22 mouse cellular contexts compared by ENCODE assay signal in genomic region chr19:25392135-25392534, GRCm38 (mm10).
DNase-seq lines count a peak whose midpoint lies in the region; ATAC-seq and TF ChIP-seq lines count a peak whose summit lies in the region.
"Had no signal": no experiment of that assay in that cellular context is flagged by ENCODE, and none has a peak within 500 bp of the region (broad histone marks: within the 10 kb centered on the region; RNA-seq: fewer than 3 reads in every experiment).

No protein-coding gene starts in this region.

- no peak for TF ChIP-seq EP300 in lung, postnatal 0 days (IDR thresholded peaks at IDR 0.05)

- no peak overlapping the region for H3K9ac ChIP-seq in heart, embryonic 12.5 days
- H3K9ac ChIP-seq in lung, postnatal 0 days (replicated peaks; ENCODE audit: low read depth), result no peak overlapping the region
- H3K9ac ChIP-seq in kidney, embryonic 16.5 days (replicated peaks; ENCODE audit: low read length), result no peak overlapping the region
- H3K9ac ChIP-seq: embryonic facial prominence, embryonic 12.5 days; forebrain, embryonic 12.5 days; forebrain, postnatal 0 days; hindbrain, embryonic 15.5 days had no signal

- H3K4me2 ChIP-seq in heart, embryonic 12.5 days, result no peak overlapping the region
- no peak overlapping the region for H3K4me2 ChIP-seq in lung, postnatal 0 days (replicated peaks; ENCODE audit: low read depth, low read length)
- H3K4me2 ChIP-seq in kidney, embryonic 16.5 days (replicated peaks; ENCODE audit: low read depth, low read length), result no peak overlapping the region
- H3K4me2 ChIP-seq: embryonic facial prominence, embryonic 12.5 days; forebrain, embryonic 12.5 days; heart, embryonic 11.5 days; hindbrain, embryonic 15.5 days had no signal

- no peak for TF ChIP-seq CTCF in lung, postnatal 0 days (IDR thresholded peaks at IDR 0.05)
- no peak for TF ChIP-seq CTCF in E14TG2a.4 (conservative IDR thresholded peaks at IDR 0.05; ENCODE audit: low read length)

- ATAC-seq in heart, embryonic 12.5 days (ENCODE audit: insufficient number of reproducible peaks, low FRiP score), result no peak
- peak; percentile 65; the same call in 1 of the 2 replicates for ATAC-seq in lung, postnatal 0 days
- no peak for ATAC-seq in kidney, embryonic 16.5 days (ENCODE audit: low FRiP score, low TSS enrichment)
- ATAC-seq: activated CD4-positive, CD25-positive, alpha-beta regulatory T cell, adult 4 months; forebrain, postnatal 0 days had no signal

- no peaks in the 10 kb centered on the region for H3K27me3 ChIP-seq in heart, embryonic 12.5 days (replicated peaks)
- H3K27me3 ChIP-seq in lung, postnatal 0 days (replicated peaks; ENCODE audit: insufficient read depth, low read length), result no peaks in the 10 kb centered on the region
- no peaks in the 10 kb centered on the region for H3K27me3 ChIP-seq in E14TG2a.4 (ENCODE audit: insufficient read depth, low read length)
- H3K27me3 ChIP-seq in kidney, embryonic 16.5 days (ENCODE audit: insufficient read depth, low read length), result no peaks in the 10 kb centered on the region
- H3K27me3 ChIP-seq: embryonic facial prominence, embryonic 12.5 days; forebrain, embryonic 12.5 days; hindbrain, embryonic 15.5 days had no signal

- H3K9me3 ChIP-seq in heart, embryonic 12.5 days (replicated peaks), result 0 out of 2 replicates have a peak, but pooled peaks cover 4% of the 10 kb centered on the region
- H3K9me3 ChIP-seq in lung, postnatal 0 days (ENCODE audit: low read length), result no peaks in the 10 kb centered on the region
- H3K9me3 ChIP-seq in E14TG2a.4 (ENCODE audit: low read length), result no peaks in the 10 kb centered on the region
- no peaks in the 10 kb centered on the region; the same call in 1 of the 2 replicates for H3K9me3 ChIP-seq in kidney, embryonic 16.5 days (ENCODE audit: low read length)
- H3K9me3 ChIP-seq: embryonic facial prominence, embryonic 12.5 days; forebrain, embryonic 12.5 days; hindbrain, embryonic 15.5 days had no signal

- H3K36me3 ChIP-seq in heart, embryonic 12.5 days, result peaks cover 19% of the 10 kb centered on the region
- no peaks in the 10 kb centered on the region for H3K36me3 ChIP-seq in lung, postnatal 0 days (ENCODE audit: insufficient read depth, low read length)
- H3K36me3 ChIP-seq in E14TG2a.4 (ENCODE audit: insufficient read depth, low read length), result no peaks in the 10 kb centered on the region
- H3K36me3 ChIP-seq in kidney, embryonic 16.5 days (ENCODE audit: insufficient read depth, low read length), result peaks cover 3% of the 10 kb centered on the region; the same call in 1 of the 2 replicates
- H3K36me3 ChIP-seq: embryonic facial prominence, embryonic 12.5 days; forebrain, embryonic 12.5 days; hindbrain, embryonic 15.5 days had no signal

- H3K27ac ChIP-seq in heart, embryonic 12.5 days (ENCODE audit: poor library complexity, severe bottlenecking), result 0 out of 2 replicates have a peak overlapping the region, but pooled peaks have one; percentile 37
- no peak overlapping the region for H3K27ac ChIP-seq in lung, postnatal 0 days (ENCODE audit: low read length)
- no peak overlapping the region for H3K27ac ChIP-seq in kidney, embryonic 16.5 days (ENCODE audit: low read length)
- H3K27ac ChIP-seq: embryonic facial prominence, embryonic 12.5 days; forebrain, embryonic 12.5 days; heart, adult 2 months; hindbrain, embryonic 15.5 days had no signal

- H3K4me1 ChIP-seq in heart, embryonic 12.5 days (replicated peaks), result peaks cover 53% of the 10 kb centered on the region
- H3K4me1 ChIP-seq in lung, postnatal 0 days (ENCODE audit: insufficient read depth, low read depth, low read length), result no peaks in the 10 kb centered on the region
- H3K4me1 ChIP-seq in E14TG2a.4 (replicated peaks; ENCODE audit: low read depth, low read length), result peaks cover 45% of the 10 kb centered on the region
- peaks cover 12% of the 10 kb centered on the region for H3K4me1 ChIP-seq in kidney, embryonic 16.5 days (ENCODE audit: insufficient read depth, low read length)

- intact Hi-C loops in heart, postnatal 25 days (cut with DNase I), result no loop called here

- H3K4me3 ChIP-seq in heart, embryonic 12.5 days, result no peak overlapping the region
- H3K4me3 ChIP-seq in lung, postnatal 0 days (ENCODE audit: low read depth, low read length), result no peak overlapping the region
- peak overlapping the region; percentile 41; the same call in 1 of the 2 replicates for H3K4me3 ChIP-seq in E14TG2a.4 (replicated peaks; ENCODE audit: low read length)
- H3K4me3 ChIP-seq in kidney, embryonic 16.5 days (ENCODE audit: low read length), result no peak overlapping the region
- H3K4me3 ChIP-seq: embryonic facial prominence, embryonic 12.5 days; forebrain, embryonic 12.5 days; heart, adult 2 months; hindbrain, embryonic 15.5 days had no signal

- 83% methylated on average over 11 of the region's 11 CpGs for WGBS in heart, embryonic 12.5 days
- 79% methylated on average over 11 of the region's 11 CpGs for WGBS in lung, postnatal 0 days
- WGBS in kidney, embryonic 16.5 days, result 90% methylated on average over 11 of the region's 11 CpGs

- no peak for DNase-seq in heart, postnatal 25 days (ENCODE audit: low spot score)
- DNase-seq in lung, postnatal 0 days (ENCODE audit: low spot score), result no peak
- no peak for DNase-seq in lung, postnatal 14 days
- peak; percentile 62 for DNase-seq in ZHBTc4 (ENCODE audit: low read depth, low spot score)
- no peak for DNase-seq in right cerebral cortex, postnatal 14 days
- DNase-seq: adrenal gland, adult 2 months; adrenal gland, postnatal 36 days; cerebellum, adult 2 months; cerebellum, postnatal 14 days; embryo, embryonic 11 days; forebrain, postnatal 0 days; gastrocnemius, postnatal 14 days; heart, adult 2 months; heart, postnatal 36 days had no signal
